Mouse (Mus musculus): ENCODE results near the gene Acad8. TPM values are rescaled to one million over a fixed set of nuclear protein-coding genes. Genes with fewer than 3 reads are reported as not detected.

Gene Acad8
- polyA plus RNA-seq, 1 experiment from 2014 or later, result 11.5 TPM

GRCm38 (mm10) chr9:26998669-26999460 is 501 bp downstream of the Acad8 start:
- Histone ChIP-seq H3K4me3 (ENCODE audit: inconsistent target) (peak overlapping the region; percentile 87), H3K27ac (peak overlapping the region; percentile 71), H3K36me3 (ENCODE audit: inconsistent target) (peaks cover 5% of the 10 kb centered on the region; the same call in 1 of the 2 replicates), H3K79me2 (ENCODE audit: inconsistent target) (peaks cover 54% of the 10 kb centered on the region)
- WGBS (ENCODE audit: missing documents), result 1% methylated on average over 29 of the region's 29 CpGs

GRCm38 (mm10) chr9:26997501-26997900 is 1.9 kb downstream of the Acad8 start:
- peaks cover 57% of the 10 kb centered on the region for H3K79me2 ChIP-seq (ENCODE audit: inconsistent target)
- no peaks in the 10 kb centered on the region for H3K36me3 ChIP-seq (ENCODE audit: inconsistent target)
- WGBS (ENCODE audit: missing documents), result 96% methylated on average over 2 of the region's 2 CpGs
- H3K27ac ChIP-seq, result no peak overlapping the region
- H3K4me3 ChIP-seq (ENCODE audit: inconsistent target), result no peak overlapping the region

- no peak overlapping the region for H3K4me3 ChIP-seq (ENCODE audit: inconsistent target)
- H3K27ac ChIP-seq, result no peak overlapping the region
- H3K79me2 ChIP-seq (ENCODE audit: inconsistent target), result peaks cover 57% of the 10 kb centered on the region
- H3K36me3 ChIP-seq (ENCODE audit: inconsistent target), result peaks cover under 1% of the 10 kb centered on the region; the same call in 1 of the 2 replicates
- WGBS (ENCODE audit: missing documents), result 47% methylated on average over 3 of the region's 3 CpGs
These were observed 2.3 kb downstream of the Acad8 start for GRCm38 (mm10) chr9:26997062-26997461.

GRCm38 (mm10) chr9:26993900-26994299 is 5.5 kb downstream of the Acad8 start:
- 97% methylated on average over 3 of the region's 3 CpGs for WGBS (ENCODE audit: missing documents)
- Histone ChIP-seq H3K79me2 (ENCODE audit: inconsistent target) (peaks cover 48% of the 10 kb centered on the region), H3K27ac (no peak overlapping the region), H3K36me3 (ENCODE audit: inconsistent target) (peaks cover 24% of the 10 kb centered on the region), H3K4me3 (ENCODE audit: inconsistent target) (no peak overlapping the region)

- H3K27ac ChIP-seq, result no peak overlapping the region
- no peak overlapping the region for H3K4me3 ChIP-seq (ENCODE audit: inconsistent target)
- 96% methylated on average over 10 of the region's 10 CpGs for WGBS (ENCODE audit: missing documents)
- H3K36me3 ChIP-seq (ENCODE audit: inconsistent target), result peaks cover 24% of the 10 kb centered on the region
- peaks cover 40% of the 10 kb centered on the region for H3K79me2 ChIP-seq (ENCODE audit: inconsistent target)
These were observed 6.2 kb downstream of the Acad8 start for GRCm38 (mm10) chr9:26993118-26993517.

- no peak overlapping the region for H3K27ac ChIP-seq
- H3K79me2 ChIP-seq (ENCODE audit: inconsistent target), result peaks cover 16% of the 10 kb centered on the region; the same call in 1 of the 2 replicates
- H3K36me3 ChIP-seq (ENCODE audit: inconsistent target), result peaks cover 24% of the 10 kb centered on the region
- H3K4me3 ChIP-seq (ENCODE audit: inconsistent target), result no peak overlapping the region
- 89% methylated on average over 4 of the region's 4 CpGs for WGBS (ENCODE audit: missing documents)
These were observed 9.2 kb downstream of the Acad8 start for GRCm38 (mm10) chr9:26990181-26990580.

GRCm38 (mm10) chr9:26985668-26986277 is 13.6 kb downstream of the Acad8 start:
- 92% methylated on average over 6 of the region's 6 CpGs for WGBS (ENCODE audit: missing documents)

GRCm38 (mm10) chr9:26985090-26985613 is 14.2 kb downstream of the Acad8 start:
- H3K27ac ChIP-seq, result peak overlapping the region; percentile 24
- no peak overlapping the region for H3K4me3 ChIP-seq (ENCODE audit: inconsistent target)
- H3K79me2 ChIP-seq (ENCODE audit: inconsistent target), result no peaks in the 10 kb centered on the region
- 90% methylated on average over 2 of the region's 2 CpGs for WGBS (ENCODE audit: missing documents)
- H3K36me3 ChIP-seq (ENCODE audit: inconsistent target), result peaks cover 23% of the 10 kb centered on the region

More at GRCm38 (mm10) chr9:26985668-26986277, 13.6 kb downstream of the Acad8 start:
- Histone ChIP-seq H3K79me2 (ENCODE audit: inconsistent target) (no peaks in the 10 kb centered on the region), H3K4me3 (ENCODE audit: inconsistent target) (no peak overlapping the region), H3K27ac (peak overlapping the region; percentile 24; the same call in 1 of the 2 replicates), H3K36me3 (ENCODE audit: inconsistent target) (peaks cover 21% of the 10 kb centered on the region)

- 100% methylated on average over 3 of the region's 3 CpGs for WGBS (ENCODE audit: missing documents)
- H3K4me3 ChIP-seq (ENCODE audit: inconsistent target), result no peak overlapping the region
- H3K27ac ChIP-seq, result no peak overlapping the region
- H3K79me2 ChIP-seq (ENCODE audit: inconsistent target), result no peaks in the 10 kb centered on the region
- H3K36me3 ChIP-seq (ENCODE audit: inconsistent target), result peaks cover 55% of the 10 kb centered on the region; the same call in 1 of the 2 replicates
These were observed 20.6 kb downstream of the Acad8 start for GRCm38 (mm10) chr9:26978776-26979175.

- Histone ChIP-seq H3K4me3 (ENCODE audit: inconsistent target) (no peak overlapping the region), H3K79me2 (ENCODE audit: inconsistent target) (no peaks in the 10 kb centered on the region), H3K36me3 (ENCODE audit: inconsistent target) (peaks cover 49% of the 10 kb centered on the region; the same call in 1 of the 2 replicates), H3K27ac (no peak overlapping the region)
- WGBS (ENCODE audit: missing documents), result 97% methylated on average over 9 of the region's 9 CpGs
These were observed 21.6 kb downstream of the Acad8 start for GRCm38 (mm10) chr9:26977754-26978153.

GRCm38 (mm10) chr9:26947790-26948189 is 51.6 kb downstream of the Acad8 start:
- no peaks in the 10 kb centered on the region for H3K36me3 ChIP-seq (ENCODE audit: inconsistent target)
- no peak overlapping the region for H3K27ac ChIP-seq
- H3K4me3 ChIP-seq (ENCODE audit: inconsistent target), result no peak overlapping the region
- 90% methylated on average over 2 of the region's 2 CpGs for WGBS (ENCODE audit: missing documents)
- H3K79me2 ChIP-seq (ENCODE audit: inconsistent target), result no peaks in the 10 kb centered on the region

GRCm38 (mm10) chr9:26924146-26924545 is 75.2 kb downstream of the Acad8 start:
- no peak overlapping the region for H3K27ac ChIP-seq
- WGBS (ENCODE audit: missing documents), result 57% methylated on average over 3 of the region's 3 CpGs
- no peaks in the 10 kb centered on the region for H3K79me2 ChIP-seq (ENCODE audit: inconsistent target)
- H3K36me3 ChIP-seq (ENCODE audit: inconsistent target), result no peaks in the 10 kb centered on the region
- no peak overlapping the region for H3K4me3 ChIP-seq (ENCODE audit: inconsistent target)

Measured in macrophage (primary cell).